22 mouse cellular contexts compared by ENCODE assay signal in genomic region chr4:59937543-59937942, GRCm38 (mm10). TPM values are rescaled to one million over a fixed set of nuclear protein-coding genes. Genes with fewer than 3 reads are reported as not detected.
"Had no signal": no experiment of that assay in that cellular context is flagged by ENCODE, and none has a peak within 500 bp of the region (broad histone marks: within the 10 kb centered on the region; RNA-seq: fewer than 3 reads in every experiment).

No protein-coding gene starts in this region.

- DNase-seq: kidney, adult 8-10 months; liver; liver, embryonic 13.5 days; liver, postnatal 0 days; lung, postnatal 14 days; right cerebral cortex, postnatal 4 days; spleen, adult 18-20 months; thymus, adult 18-20 months; thymus, postnatal 14 days had no signal

- H3K27me3 ChIP-seq: liver, embryonic 13.5 days; lung, embryonic 15.5 days; midbrain, embryonic 15.5 days; neural tube, embryonic 12.5 days had no signal

- H3K4me1 ChIP-seq: liver, embryonic 13.5 days; lung, embryonic 15.5 days; megakaryocyte, embryonic 14.5 days; midbrain, embryonic 15.5 days; neural tube, embryonic 12.5 days had no signal

- H3K9ac ChIP-seq: liver, embryonic 13.5 days; liver, postnatal 0 days; lung, embryonic 15.5 days; midbrain, embryonic 15.5 days; neural tube, embryonic 12.5 days had no signal

- H3K4me3 ChIP-seq: left cerebral cortex, adult 2 months; liver, embryonic 13.5 days; lung, embryonic 15.5 days; megakaryocyte, embryonic 14.5 days; midbrain, embryonic 15.5 days; neural tube, embryonic 12.5 days had no signal

- H3K4me2 ChIP-seq: liver, embryonic 13.5 days; lung, embryonic 15.5 days; midbrain, embryonic 11.5 days; midbrain, embryonic 15.5 days; neural tube, embryonic 12.5 days had no signal

- H3K36me3 ChIP-seq: liver, embryonic 13.5 days; lung, embryonic 15.5 days; midbrain, embryonic 15.5 days; neural tube, embryonic 12.5 days had no signal

- H3K9me3 ChIP-seq: liver, embryonic 13.5 days; lung, embryonic 15.5 days; megakaryocyte, embryonic 14.5 days; midbrain, embryonic 15.5 days; neural tube, embryonic 12.5 days had no signal

- H3K27ac ChIP-seq: left cerebral cortex, adult 2 months; liver, embryonic 13.5 days; lung, embryonic 15.5 days; macrophage; midbrain, embryonic 15.5 days; neural tube, embryonic 12.5 days had no signal

- ATAC-seq: inflammation-experienced regulatory T-cells, adult 6 months; liver, postnatal 0 days; midbrain, embryonic 15.5 days had no signal

RNA-seq across cellular contexts. Expression of gene Slc46a2, which starts 22.7 kb away (rescaled TPM):
- total RNA-seq: layer of hippocampus, postnatal 25 days; left cerebral cortex, adult 2 months; left cerebral cortex, postnatal 25 days; monocyte, adult 5-6 weeks; neutrophil, adult 5-6 weeks had no signal
- polyA plus RNA-seq: liver, embryonic 13.5 days; liver, postnatal 0 days; macrophage; neural tube, embryonic 12.5 days had no signal

RNA-seq across cellular contexts. Expression of gene Mup4, which starts 23.0 kb away (rescaled TPM):
- total RNA-seq: layer of hippocampus, postnatal 25 days; left cerebral cortex, adult 2 months; left cerebral cortex, postnatal 25 days; monocyte, adult 5-6 weeks; neutrophil, adult 5-6 weeks had no signal
- polyA plus RNA-seq: inflammation-experienced regulatory T-cells, adult 6 months; liver, embryonic 13.5 days; liver, postnatal 0 days; lung, embryonic 15.5 days; macrophage; midbrain, embryonic 11.5 days; midbrain, embryonic 15.5 days; neural tube, embryonic 12.5 days; stomach, embryonic 14.5 days had no signal

RNA-seq across cellular contexts. Expression of gene Mup6, which starts 26.6 kb away (rescaled TPM):
- total RNA-seq: layer of hippocampus, postnatal 25 days; left cerebral cortex, adult 2 months; left cerebral cortex, postnatal 25 days; monocyte, adult 5-6 weeks; neutrophil, adult 5-6 weeks had no signal
- polyA plus RNA-seq: inflammation-experienced regulatory T-cells, adult 6 months; liver, embryonic 13.5 days; liver, postnatal 0 days; lung, embryonic 15.5 days; macrophage; midbrain, embryonic 11.5 days; midbrain, embryonic 15.5 days; stomach, embryonic 14.5 days had no signal
